Mouse (Mus musculus): ENCODE results near the gene Smcr8.

- TF ChIP-seq POLR2A (IDR thresholded peaks at IDR 0.05; ENCODE audit: low read depth, low read length) (no peak), CTCF (conservative IDR thresholded peaks at IDR 0.05; ENCODE audit: insufficient read depth, insufficient read length, low read depth, low read length) (no peak)
Observed at GRCm38 (mm10) chr11:60800892-60801291, 23.6 kb downstream of the Smcr8 start.

Measured in kidney, adult 2 months (tissue).